Mouse (Mus musculus): ENCODE measurements around the gene Camsap2. TPM values are rescaled to one million over a fixed set of nuclear protein-coding genes. Genes with fewer than 3 reads are reported as not detected.

Gene Camsap2
- polyA plus RNA-seq, 1 experiment, result 7.3 TPM

DNA sequence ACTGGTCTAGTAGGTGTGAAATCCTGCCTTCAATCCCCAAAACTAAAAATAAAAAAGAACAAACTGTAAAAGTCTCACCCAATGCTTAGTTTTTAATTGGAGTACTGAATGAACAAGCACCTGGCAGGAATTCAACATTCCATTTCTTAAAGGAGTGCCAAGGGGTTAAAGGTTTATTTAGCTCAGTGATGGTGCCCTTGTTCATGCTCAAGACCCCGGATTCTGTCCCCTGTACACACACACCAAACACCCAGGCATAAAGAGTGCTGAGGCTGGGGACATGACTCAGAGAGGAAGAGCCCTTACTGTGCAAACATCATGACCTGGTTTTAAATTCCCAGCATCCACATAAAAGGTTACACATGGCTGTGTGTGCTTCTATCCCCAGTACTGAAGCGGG lies 15.5 kb upstream of the Camsap2 start:
- TF ChIP-seq CTCF (IDR thresholded peaks at IDR 0.05; ENCODE audit: borderline replicate concordance, control insufficient read depth, extremely low read depth, insufficient read depth, low read length, poor library complexity), result no peak
- no peak for TF ChIP-seq POLR2A (IDR thresholded peaks at IDR 0.05; ENCODE audit: control insufficient read depth, extremely low read depth, insufficient read depth, low read length, poor library complexity)
- no peak overlapping the region for H3K27ac ChIP-seq (ENCODE audit: control insufficient read depth, insufficient read depth, low read length)

DNA sequence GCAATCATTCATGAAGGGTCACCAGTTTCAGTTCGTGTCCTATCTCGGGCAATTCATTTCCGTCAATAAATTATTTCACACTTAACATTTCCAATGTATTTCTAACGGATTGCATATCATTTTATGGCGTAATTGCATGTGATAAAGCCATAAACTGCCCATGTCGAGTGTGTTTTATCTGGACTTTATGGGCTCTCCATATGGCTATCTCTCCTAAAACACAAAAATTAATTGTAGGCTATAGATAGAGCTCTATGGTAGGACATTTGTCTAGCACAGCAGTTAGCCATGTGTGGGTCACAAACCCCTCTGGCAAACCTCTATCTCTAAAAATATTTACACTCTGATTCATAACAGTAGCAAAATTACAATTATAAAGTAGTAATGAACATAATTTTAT lies 15.0 kb upstream of the Camsap2 start:
- DNase-seq, result no peak
- Histone ChIP-seq H3K4me3 (ENCODE audit: control insufficient read depth, insufficient read depth, low read length) (no peak overlapping the region), H3K27me3 (ENCODE audit: control insufficient read depth, insufficient read depth, low read length) (no peaks in the 10 kb centered on the region), H3K4me1 (replicated peaks; ENCODE audit: control insufficient read depth, insufficient read depth, low read length) (no peaks in the 10 kb centered on the region), H3K27ac (ENCODE audit: control insufficient read depth, insufficient read depth, low read length) (no peak overlapping the region), H3K36me3 (ENCODE audit: control insufficient read depth, insufficient read depth, low read length) (no peaks in the 10 kb centered on the region)
- TF ChIP-seq POLR2A (IDR thresholded peaks at IDR 0.05; ENCODE audit: control insufficient read depth, extremely low read depth, insufficient read depth, low read length, poor library complexity) (no peak), CTCF (IDR thresholded peaks at IDR 0.05; ENCODE audit: borderline replicate concordance, control insufficient read depth, extremely low read depth, insufficient read depth, low read length, poor library complexity) (no peak)
- 95% methylated on average over 6 of the region's 6 CpGs for WGBS

More for the DNA sequence above, 15.5 kb upstream of the Camsap2 start:
- Histone ChIP-seq H3K27me3 (ENCODE audit: control insufficient read depth, insufficient read depth, low read length) (no peaks in the 10 kb centered on the region), H3K4me3 (ENCODE audit: control insufficient read depth, insufficient read depth, low read length) (no peak overlapping the region), H3K4me1 (replicated peaks; ENCODE audit: control insufficient read depth, insufficient read depth, low read length) (no peaks in the 10 kb centered on the region), H3K36me3 (ENCODE audit: control insufficient read depth, insufficient read depth, low read length) (no peaks in the 10 kb centered on the region)
- 93% methylated on average over 2 of the region's 2 CpGs for WGBS
- no peak for DNase-seq

DNA sequence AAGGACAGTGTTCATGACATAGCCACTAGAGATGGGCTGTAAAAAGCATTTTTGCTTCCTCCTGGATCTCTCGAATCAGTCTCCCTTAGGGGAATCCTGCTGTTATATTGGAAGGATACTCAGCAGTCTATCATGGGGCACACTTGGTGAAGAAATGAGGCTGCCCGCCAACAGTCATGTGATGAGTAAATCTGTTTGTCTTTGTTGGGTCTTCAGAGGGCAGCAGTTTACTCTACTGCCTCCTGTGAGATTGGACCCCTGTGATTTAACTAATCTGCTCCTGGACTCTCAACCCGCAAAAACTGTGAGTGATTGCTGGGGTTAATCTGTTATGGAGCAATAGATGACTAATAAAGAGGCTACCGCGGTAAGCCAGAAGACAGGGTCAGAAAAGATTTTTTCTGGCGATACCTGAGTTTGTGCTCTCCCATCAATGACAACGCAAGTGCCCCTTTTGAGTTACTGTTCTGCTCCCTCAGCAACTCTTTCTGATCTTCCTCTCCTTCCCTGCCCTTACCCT lies 13.0 kb upstream of the Camsap2 start:
- no peak for TF ChIP-seq CTCF (IDR thresholded peaks at IDR 0.05; ENCODE audit: borderline replicate concordance, control insufficient read depth, extremely low read depth, insufficient read depth, low read length, poor library complexity)
- TF ChIP-seq POLR2A (IDR thresholded peaks at IDR 0.05; ENCODE audit: control insufficient read depth, extremely low read depth, insufficient read depth, low read length, poor library complexity), result no peak
- 95% methylated on average over 7 of the region's 7 CpGs for WGBS
- Histone ChIP-seq H3K4me1 (replicated peaks; ENCODE audit: control insufficient read depth, insufficient read depth, low read length) (no peaks in the 10 kb centered on the region), H3K27me3 (ENCODE audit: control insufficient read depth, insufficient read depth, low read length) (no peaks in the 10 kb centered on the region), H3K36me3 (ENCODE audit: control insufficient read depth, insufficient read depth, low read length) (no peaks in the 10 kb centered on the region), H3K27ac (ENCODE audit: control insufficient read depth, insufficient read depth, low read length) (no peak overlapping the region), H3K4me3 (ENCODE audit: control insufficient read depth, insufficient read depth, low read length) (no peak overlapping the region)
- DNase-seq, result no peak

DNA sequence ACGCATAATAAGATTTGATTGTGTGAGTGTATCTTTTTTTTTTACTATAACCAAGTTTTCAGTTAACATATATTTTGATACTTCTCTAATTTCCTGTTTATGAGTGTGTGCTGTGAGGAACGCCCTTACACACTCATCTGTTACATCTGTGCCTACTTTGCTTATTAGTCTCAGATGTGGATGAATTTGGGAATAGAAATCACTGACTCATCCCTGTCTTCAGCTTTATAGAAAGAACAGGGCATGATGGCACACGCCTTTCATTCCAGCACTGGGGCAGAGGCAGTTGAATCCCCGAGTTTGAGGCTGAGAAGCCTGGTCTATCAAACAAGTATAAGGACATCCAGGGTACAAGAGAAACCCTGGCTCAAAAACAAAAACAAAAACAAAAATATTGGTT lies 9.7 kb upstream of the Camsap2 start:
- WGBS, result 85% methylated on average over 4 of the region's 4 CpGs
- no peak for DNase-seq
- no peak for TF ChIP-seq CTCF (IDR thresholded peaks at IDR 0.05; ENCODE audit: borderline replicate concordance, control insufficient read depth, extremely low read depth, insufficient read depth, low read length, poor library complexity)
- TF ChIP-seq POLR2A (IDR thresholded peaks at IDR 0.05; ENCODE audit: control insufficient read depth, extremely low read depth, insufficient read depth, low read length, poor library complexity), result no peak
- no peak overlapping the region for H3K4me3 ChIP-seq (ENCODE audit: control insufficient read depth, insufficient read depth, low read length)
- no peaks in the 10 kb centered on the region for H3K36me3 ChIP-seq (ENCODE audit: control insufficient read depth, insufficient read depth, low read length)
- no peaks in the 10 kb centered on the region for H3K4me1 ChIP-seq (replicated peaks; ENCODE audit: control insufficient read depth, insufficient read depth, low read length)
- no peak overlapping the region for H3K27ac ChIP-seq (ENCODE audit: control insufficient read depth, insufficient read depth, low read length)
- H3K27me3 ChIP-seq (ENCODE audit: control insufficient read depth, insufficient read depth, low read length), result no peaks in the 10 kb centered on the region

DNA sequence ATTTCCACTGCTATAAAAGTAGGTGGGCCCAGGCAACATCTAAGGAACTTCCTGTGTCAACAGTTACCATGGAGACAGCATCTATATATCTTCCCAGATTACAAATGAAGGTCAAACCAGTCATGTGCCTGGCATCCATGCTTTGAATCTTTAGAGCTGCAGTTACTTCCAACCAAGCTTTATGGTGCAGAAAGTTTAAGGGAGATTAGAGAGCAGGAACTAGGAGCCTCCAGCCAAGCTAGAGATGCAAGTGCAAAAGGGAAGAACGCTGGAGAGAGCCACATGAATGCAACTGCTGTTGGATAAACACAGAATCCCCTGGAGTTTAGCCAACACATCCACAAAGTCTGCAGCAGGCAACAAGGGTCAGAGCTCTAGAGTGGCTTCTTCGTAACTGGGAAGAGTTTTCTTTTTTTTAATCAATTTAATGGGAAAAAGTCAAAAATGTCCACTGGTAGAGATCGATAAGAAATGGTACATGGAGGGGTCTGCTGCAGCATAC lies 4.8 kb upstream of the Camsap2 start:
- 0 out of 2 replicates have a peak, but pooled peaks cover 2% of the 10 kb centered on the region for H3K4me1 ChIP-seq (replicated peaks; ENCODE audit: control insufficient read depth, insufficient read depth, low read length)
- 74% methylated on average over 3 of the region's 3 CpGs for WGBS
- no peak for DNase-seq
- no peak overlapping the region for H3K27ac ChIP-seq (ENCODE audit: control insufficient read depth, insufficient read depth, low read length)
- H3K36me3 ChIP-seq (ENCODE audit: control insufficient read depth, insufficient read depth, low read length), result no peaks in the 10 kb centered on the region
- no peak for TF ChIP-seq POLR2A (IDR thresholded peaks at IDR 0.05; ENCODE audit: control insufficient read depth, extremely low read depth, insufficient read depth, low read length, poor library complexity)
- H3K4me3 ChIP-seq (ENCODE audit: control insufficient read depth, insufficient read depth, low read length), result no peak overlapping the region
- no peaks in the 10 kb centered on the region for H3K27me3 ChIP-seq (ENCODE audit: control insufficient read depth, insufficient read depth, low read length)

DNA sequence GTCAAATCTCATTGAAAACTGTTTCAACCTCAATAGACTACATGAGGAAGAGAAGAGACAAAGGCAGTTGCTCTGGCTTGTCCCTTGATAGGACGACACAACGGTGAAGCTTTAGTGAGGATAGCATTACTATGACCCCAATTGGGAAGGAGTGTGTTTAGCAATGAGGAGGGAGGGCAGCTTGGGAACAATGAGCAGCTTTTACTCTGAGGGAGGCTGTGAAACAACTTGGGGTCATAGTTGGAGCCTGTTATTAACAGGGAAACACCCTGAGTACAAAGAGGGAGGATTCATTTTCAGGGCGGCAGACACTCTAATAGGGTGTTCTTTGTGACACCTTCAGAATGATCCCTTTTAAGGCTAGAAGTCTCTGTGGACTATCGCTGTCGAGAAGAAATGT lies 2.2 kb upstream of the Camsap2 start:
- 89% methylated on average over 5 of the region's 5 CpGs for WGBS
- no peaks in the 10 kb centered on the region for H3K36me3 ChIP-seq (ENCODE audit: control insufficient read depth, insufficient read depth, low read length)

DNA sequence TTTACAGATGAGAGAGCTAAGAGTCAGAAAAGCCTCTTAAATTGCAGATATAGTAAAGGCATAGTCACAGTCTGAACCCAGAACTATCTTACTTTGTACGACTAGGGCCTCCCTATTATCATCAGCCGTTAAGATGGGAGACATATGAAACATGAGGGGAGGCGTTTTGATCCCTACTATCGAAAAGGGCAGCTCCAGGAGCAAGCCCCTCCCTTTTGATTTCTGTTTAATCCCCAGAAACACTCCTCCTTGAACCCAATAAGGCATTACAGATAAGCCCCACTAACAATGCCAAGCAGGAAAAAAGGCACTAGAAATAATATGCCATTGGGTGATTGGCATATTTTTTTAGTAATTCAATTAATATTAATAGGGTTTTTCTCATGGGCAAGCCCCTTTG lies 1.2 kb upstream of the Camsap2 start:
- no peak overlapping the region for H3K4me3 ChIP-seq (ENCODE audit: control insufficient read depth, insufficient read depth, low read length)
- 82% methylated on average over 4 of the region's 4 CpGs for WGBS

More for the DNA sequence above, 2.2 kb upstream of the Camsap2 start:
- Histone ChIP-seq H3K4me3 (ENCODE audit: control insufficient read depth, insufficient read depth, low read length) (no peak overlapping the region), H3K4me1 (replicated peaks; ENCODE audit: control insufficient read depth, insufficient read depth, low read length) (peaks cover 13% of the 10 kb centered on the region), H3K27ac (ENCODE audit: control insufficient read depth, insufficient read depth, low read length) (no peak overlapping the region), H3K27me3 (ENCODE audit: control insufficient read depth, insufficient read depth, low read length) (no peaks in the 10 kb centered on the region)
- TF ChIP-seq POLR2A (IDR thresholded peaks at IDR 0.05; ENCODE audit: control insufficient read depth, extremely low read depth, insufficient read depth, low read length, poor library complexity) (no peak), CTCF (IDR thresholded peaks at IDR 0.05; ENCODE audit: borderline replicate concordance, control insufficient read depth, extremely low read depth, insufficient read depth, low read length, poor library complexity) (no peak)
- DNase-seq, result no peak

More for the DNA sequence above, 1.2 kb upstream of the Camsap2 start:
- Histone ChIP-seq H3K27me3 (ENCODE audit: control insufficient read depth, insufficient read depth, low read length) (no peaks in the 10 kb centered on the region), H3K36me3 (ENCODE audit: control insufficient read depth, insufficient read depth, low read length) (no peaks in the 10 kb centered on the region), H3K27ac (ENCODE audit: control insufficient read depth, insufficient read depth, low read length) (no peak overlapping the region), H3K4me1 (replicated peaks; ENCODE audit: control insufficient read depth, insufficient read depth, low read length) (peaks cover 13% of the 10 kb centered on the region)
- DNase-seq, result no peak
- TF ChIP-seq POLR2A (IDR thresholded peaks at IDR 0.05; ENCODE audit: control insufficient read depth, extremely low read depth, insufficient read depth, low read length, poor library complexity), result no peak
- TF ChIP-seq CTCF (IDR thresholded peaks at IDR 0.05; ENCODE audit: borderline replicate concordance, control insufficient read depth, extremely low read depth, insufficient read depth, low read length, poor library complexity), result no peak
